Mouse (Mus musculus) thymus, postnatal 14 days (tissue): Measurements from ENCODE around the gene Slc44a3.
A peak's percentile ranks its signal among the peaks of the same experiment; 100 is the strongest.

Experiments
- DNase-seq: peaks from one replicate; pipeline ENCODE4 v3.0.0; 2021

The Slc44a3 gene

DNA sequence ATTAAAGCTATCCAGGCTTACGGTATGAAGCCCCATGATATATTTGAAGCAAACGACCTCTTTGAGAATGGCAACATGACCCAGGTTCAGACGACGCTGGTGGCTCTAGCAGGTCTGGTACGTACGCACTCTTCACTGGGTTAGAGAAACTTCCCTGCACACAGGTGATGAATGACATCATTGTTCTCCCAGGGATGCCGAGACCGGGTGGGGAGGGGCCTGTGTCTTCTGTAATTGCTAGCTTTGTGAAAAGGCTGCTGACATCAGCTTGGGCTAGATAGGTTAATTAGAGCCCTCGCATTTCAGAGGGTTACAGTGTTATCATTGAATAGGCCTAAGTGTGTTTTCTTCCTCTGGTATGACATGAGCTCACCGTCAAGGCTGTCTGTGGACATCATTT lies 80.8 kb downstream of the Slc44a3 start:
- no peak for DNase-seq

DNA sequence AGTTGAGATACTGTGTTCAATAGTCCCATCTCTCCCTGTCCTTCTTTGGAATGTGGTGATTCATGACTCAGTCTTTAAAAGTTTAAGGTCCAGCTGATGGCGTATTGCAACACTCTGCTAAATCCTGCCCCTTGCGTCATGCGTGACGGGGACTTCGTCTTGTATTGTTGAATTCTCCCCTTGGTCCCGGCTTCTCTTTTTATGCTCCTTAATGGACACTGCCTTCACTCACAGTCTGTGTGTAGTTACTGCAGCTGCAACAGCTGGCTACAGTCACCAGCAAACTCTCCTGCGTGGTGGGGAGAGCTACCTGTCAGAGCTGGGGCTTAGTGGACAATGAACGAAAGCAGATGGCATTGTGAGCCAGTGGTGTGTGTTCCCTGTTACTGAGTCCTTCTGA lies 82.7 kb downstream of the Slc44a3 start:
- no peak for DNase-seq

DNA sequence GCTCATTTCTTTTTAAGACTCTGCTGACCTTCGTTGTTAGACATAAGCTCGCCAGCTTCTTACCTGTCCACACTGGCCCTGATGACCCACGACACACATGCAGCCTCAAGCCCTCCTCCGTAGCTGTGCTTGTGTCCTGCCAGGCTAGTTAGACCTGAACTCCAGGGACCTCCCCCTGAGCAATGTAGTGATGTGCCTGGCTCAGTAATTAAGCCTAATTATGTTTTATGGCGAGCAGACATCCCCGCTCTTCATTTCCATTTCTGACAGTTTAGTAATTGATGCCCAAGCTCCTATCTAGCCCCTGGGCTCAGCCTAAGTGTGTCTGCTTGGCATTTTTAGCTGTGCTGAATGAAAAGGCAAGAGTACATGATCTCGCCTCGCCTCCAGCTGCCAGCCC lies 83.6 kb downstream of the Slc44a3 start:
- no peak for DNase-seq

DNA sequence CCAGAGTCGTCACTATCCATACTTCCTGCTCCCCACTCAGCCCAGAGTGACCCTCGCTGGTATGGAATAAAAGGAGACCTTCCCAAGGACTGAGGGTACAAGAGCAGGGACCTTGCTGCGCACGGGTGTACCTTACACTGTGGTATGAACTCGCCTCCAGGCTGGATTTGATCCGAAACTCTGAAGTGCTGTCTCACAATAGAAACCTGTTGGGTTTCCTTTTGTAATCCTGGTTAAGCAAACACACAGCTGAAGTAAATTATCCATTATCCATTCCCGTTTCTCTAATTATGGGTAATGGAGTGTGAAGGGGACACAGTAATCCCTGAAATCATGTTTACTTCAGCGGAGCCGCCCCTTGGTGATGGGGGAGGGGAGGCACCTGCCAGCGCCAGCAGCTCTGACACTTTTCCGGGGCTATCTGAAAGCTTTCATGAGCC lies 84.2 kb downstream of the Slc44a3 start:
- no peak for DNase-seq

DNA sequence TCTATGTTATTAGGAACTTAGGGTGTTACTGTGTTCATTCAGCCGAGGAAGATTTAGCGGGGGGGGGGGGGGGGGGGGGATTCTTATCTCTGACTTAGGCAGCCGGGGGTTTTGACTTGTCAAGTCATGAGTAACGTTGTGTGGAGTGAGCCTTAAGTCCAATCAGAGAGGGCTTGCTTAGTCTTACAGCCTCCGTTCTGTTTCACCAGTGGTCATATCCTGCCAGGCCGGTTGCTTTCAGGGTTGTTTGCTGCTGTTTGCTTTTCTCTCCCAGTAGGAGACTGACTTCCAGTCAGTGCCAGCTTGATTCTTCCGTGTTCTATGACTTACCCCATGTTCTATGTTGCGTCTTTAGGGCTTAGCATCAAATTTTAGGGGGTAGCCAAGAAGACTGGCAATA lies 85.8 kb downstream of the Slc44a3 start:
- DNase-seq, result no peak

DNA sequence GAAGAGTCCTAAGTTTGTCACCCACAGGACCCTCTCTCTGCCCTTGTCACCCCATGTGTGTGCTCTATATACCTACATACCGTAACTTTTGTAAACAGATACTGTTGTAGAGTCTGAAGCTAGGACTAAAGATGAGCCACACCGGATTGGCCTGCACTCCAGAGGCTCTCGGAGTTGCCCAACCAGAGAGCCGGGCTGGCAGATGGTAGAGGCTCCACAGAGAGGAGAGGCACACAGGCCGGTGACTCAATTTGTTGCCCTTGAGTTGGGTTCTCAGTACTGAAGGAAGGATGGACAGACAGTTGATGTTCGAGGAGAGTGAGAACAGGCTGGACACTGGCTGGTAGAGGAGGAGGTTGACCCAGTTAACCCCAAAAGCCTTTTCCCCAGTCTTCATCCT lies 87.8 kb downstream of the Slc44a3 start:
- no peak for DNase-seq

DNA sequence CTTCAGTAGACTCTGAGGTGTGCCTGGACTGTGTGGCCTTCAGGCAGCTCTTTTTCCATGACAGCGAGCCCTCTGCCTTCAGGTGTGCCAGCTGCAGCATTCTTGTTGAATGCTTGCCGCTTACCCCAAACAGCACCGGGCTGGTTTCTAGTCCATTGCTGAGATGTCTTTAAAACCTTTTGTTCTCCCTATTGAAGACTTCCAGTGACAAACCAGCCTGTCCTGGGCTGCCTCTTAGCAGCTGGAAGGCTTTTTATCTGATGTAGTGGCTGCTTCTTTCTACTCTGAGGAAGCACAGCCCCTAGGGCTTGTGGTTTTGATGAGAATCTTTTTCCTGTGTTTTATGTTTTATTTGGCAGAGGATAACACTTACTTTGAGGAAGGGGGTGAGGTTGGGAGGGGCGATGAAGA lies 88.3 kb downstream of the Slc44a3 start:
- peak; percentile 23 for DNase-seq

DNA sequence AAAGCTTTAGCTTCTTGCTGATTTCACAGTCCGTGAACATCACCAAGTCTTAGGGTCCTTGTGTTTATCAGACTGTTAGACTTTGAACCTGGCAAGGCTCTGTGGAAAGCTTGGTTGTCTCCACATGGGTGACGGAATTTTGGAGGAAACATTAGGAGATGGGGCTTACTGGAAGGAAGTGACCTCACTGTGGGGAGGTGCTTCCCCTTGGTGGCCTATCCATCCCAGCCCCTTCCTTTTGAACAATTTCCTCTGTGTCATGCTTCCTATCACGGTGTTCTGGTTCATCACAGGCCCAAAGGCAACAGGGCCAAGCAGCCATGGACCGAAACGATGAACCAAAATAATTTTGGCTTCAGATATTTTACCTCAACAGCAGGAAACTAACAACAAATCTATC lies 89.9 kb downstream of the Slc44a3 start:
- DNase-seq, result no peak

DNA sequence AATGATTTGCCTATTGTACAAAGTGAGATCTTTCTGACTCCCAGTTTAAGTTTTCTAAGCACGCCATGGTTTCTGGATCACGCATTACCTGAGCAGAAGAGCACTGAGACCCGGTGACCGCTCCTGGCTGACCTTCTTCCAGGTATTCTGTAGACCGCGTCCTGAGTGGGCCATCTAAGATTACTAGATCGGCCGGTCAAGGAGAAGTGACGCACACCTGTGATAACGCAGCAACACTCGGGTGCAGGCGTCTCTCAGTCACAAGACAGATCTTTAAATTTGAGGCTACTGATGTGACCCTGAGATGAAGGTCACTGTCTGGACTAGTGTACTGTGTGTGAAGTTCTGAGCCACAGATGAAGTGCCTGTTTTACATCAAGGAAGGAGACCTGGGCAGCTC lies 90.7 kb downstream of the Slc44a3 start:
- DNase-seq, result no peak

DNA sequence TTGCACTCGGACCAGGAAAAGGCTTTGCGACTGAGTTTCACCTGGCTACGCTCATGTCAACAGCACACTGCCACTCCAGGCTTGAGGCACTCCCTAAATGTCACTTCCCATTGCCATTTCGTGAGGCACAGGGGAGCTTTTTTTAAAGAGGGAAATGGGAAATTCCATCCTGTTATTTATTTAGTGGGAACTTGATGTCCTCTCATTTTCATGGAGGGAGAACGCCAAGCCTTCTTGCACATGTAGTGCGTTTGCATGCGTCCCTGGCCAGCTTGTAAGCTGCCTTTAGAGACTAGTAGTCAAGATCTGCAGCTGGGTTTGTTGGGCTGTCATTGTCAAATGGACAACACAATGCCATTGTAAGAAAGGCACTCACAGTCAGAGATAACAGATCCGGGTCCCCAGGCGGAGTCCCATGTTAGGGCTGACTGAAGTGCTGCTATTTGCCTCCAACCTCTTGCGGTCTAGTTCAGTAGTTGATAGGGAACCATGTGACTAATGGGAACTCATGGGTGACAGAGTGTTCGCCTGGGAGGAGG lies 92.5 kb downstream of the Slc44a3 start:
- no peak for DNase-seq

DNA sequence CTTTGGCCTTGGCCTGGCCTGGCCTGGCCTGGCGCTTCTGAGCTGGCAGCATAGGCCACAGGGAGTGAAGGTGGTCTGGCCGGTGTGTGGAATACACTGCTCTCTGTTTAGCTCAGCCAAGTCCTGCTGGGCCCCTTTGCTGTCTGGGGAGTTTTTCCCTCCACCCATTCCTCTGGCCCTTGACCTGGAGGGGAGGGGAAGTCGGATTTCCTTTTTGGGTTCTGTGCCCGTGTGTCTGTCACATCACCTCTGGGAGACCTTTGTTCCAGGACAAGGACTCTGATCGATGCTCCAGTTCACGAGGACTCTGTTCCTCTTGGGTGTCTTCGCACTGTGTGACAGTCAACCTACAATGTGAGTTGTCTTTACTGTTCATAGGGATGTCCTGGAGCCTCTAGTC lies 94.2 kb downstream of the Slc44a3 start:
- no peak for DNase-seq

DNA sequence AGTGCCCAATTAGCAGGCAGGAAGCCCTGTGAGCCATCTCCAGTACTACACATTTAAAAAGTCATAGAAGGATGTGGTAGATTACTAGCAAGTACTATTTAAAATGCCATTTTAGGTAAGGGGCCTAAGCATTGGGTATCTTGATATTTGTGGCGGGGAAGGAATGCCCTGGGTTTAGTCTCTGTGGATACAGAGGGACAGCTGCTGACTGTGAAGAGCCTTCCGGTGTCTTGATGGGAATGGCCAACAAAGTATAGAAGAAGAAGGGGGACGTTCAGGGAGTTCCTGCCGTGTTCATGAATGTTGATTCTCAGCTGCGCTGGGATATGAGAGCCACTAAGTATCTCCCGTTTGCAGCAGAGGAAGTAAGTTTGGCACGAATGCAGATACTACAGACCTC lies 95.1 kb downstream of the Slc44a3 start:
- no peak for DNase-seq

DNA sequence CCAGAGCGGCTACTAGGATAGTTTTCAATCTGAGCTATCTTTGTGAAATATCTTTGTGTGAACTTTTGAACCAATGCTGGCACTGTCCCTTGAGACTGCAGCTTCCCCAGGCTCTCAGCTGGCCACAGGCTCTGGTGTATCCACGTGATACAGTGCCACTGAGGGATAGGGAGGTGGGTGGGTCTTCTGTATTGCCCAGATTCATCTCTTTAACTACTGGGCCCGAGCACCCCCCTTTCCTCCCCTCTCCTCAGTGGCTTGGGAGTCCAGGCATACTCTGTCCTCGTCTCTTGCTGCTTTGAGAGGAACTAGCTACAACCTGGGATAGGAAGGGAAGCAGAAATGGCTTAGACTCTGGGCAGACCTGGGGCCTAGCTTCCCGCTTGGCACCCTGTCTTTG lies 96.9 kb downstream of the Slc44a3 start:
- DNase-seq, result no peak

DNA sequence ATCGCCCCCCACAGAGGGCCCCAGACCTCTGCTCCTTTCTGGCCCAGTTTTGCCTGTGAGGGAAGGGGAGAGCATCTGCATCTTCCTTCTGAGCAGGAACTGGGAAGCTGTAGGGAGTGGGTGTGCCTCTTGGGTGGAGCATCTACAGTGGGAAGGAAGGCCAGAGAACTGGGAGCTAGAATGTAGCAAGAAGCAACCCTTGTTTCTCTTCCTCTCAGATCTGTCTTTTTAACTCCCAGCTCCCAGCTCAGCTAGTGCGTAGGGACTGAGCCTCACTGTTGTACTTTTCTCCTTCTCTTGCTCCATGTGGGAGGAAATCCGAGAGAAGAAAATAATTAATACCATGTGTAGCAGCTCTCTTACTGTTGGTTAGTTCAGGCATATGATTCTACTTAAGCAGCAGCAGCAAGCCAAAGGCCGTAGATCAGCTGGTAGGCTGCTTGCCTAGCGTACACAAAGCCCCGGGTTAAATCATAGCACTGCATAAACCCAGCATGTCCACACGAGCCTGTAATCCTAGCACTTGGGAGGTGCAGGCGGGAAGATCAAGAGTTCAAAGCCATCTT lies 98.2 kb downstream of the Slc44a3 start:
- DNase-seq, result no peak

DNA sequence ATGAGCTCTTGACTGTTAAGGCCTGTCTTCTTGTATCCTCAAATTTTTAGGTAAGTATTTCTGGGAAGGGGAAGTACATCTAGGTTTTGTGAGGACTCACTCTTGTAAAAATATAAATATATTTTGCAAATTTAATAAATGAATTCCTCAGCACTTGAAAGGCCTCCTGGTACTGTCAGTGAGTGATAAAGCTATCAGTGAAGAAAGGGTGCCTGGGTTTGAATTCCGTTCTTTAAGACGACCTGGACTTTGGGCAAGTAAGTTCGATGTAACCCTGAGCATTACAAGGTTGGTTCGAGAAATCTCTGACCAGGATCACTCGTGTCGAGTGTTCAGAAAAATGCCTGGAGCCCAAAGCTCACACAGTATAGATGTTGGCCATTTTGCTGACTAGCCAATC lies 98.8 kb downstream of the Slc44a3 start:
- DNase-seq, result no peak

DNA sequence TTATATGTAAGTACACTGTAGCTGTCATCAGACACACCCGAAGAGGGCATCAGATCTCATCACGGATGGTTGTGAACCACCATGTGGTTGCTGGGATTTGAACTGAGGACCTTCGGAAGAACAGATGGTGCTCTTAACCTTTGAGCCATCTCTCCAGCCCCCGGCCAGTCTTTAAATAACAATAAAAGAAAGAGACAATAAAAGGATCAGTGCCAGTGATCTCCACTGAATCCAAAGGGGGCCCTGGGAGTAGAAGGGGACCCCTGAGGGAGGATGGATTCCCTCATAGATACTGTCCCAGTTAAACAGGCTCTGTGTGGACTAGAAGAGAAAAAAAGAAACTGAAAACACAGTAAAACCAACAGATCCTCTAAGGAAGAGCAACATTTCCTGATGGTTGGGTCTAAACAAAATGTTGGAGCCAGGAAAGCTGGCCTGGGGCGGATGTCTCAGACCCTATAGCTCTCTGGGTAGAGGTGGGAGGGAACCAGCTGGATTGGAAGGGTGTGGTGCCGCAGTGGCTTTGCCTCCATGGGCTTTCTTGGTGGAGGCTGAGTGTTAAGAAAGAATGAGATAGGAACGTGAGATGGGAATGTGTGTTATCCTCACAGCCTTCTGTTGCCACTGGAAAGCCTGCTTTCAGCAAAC lies 101.8 kb downstream of the Slc44a3 start:
- no peak for DNase-seq

DNA sequence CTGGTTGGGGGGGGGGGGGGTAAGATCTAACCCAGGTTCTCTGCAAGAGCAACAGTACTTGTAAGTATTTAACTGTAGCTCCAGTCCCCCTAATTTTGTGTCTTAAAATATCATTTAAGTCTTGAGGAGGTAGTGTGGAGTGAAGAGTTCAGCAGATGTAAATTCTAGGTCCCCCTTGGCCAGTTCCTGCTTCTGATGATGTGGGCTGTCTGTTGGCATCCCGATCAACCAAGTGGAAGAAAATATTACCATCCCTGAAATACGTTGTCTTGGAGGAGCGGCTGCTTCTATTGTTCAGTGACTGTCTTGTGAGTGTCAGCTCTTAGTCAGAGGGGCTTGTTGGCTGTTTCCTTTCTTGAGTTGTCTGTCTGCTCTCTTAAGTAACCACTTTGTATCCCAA lies 102.7 kb downstream of the Slc44a3 start:
- DNase-seq, result no peak

DNA sequence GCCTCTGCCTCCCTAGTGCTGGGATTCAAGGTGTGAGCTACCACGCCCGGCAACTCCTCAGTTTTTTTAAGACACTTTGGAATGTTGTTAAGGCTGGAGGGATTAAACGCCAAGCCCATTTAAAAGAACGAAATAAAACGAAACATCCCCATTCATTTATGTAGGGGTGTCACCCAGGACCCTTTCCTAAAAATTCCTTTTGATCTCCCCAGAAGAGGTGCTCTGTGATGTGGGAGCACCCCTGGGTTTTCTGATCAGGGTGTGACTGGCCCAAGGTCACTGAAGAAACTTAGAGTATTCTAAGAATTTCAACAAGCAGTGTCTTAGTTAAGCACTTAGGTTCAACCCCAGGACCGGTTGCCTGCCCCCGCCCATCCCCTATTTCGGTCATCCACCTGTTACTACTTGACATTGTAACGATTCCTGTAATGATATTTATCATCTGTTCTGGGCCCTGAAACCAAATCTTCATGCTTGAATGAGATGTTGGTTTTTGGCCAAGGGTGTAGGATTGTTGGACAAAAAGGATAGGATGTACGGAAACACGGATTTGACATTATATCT lies 103.4 kb downstream of the Slc44a3 start:
- DNase-seq, result no peak

DNA sequence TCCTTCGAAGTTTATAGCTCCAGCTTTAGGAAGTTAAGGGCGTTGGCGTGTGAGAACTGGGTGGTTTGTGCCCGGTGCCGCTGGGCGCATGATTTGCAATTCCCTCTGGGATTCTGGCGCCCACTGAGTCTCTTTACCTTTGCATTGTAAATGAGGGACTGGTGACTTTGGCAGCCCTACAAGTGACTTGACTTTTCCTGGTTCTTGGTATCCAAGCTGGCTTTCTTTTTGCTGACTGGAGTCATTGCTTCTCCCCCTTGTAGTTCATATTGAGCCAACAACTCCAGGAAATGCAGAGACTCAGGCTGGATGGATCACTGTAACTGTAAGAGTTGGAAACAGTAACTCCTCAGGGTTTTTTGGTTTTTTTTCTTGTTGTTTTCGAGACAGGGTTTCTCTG lies 104.0 kb downstream of the Slc44a3 start:
- no peak for DNase-seq

DNA sequence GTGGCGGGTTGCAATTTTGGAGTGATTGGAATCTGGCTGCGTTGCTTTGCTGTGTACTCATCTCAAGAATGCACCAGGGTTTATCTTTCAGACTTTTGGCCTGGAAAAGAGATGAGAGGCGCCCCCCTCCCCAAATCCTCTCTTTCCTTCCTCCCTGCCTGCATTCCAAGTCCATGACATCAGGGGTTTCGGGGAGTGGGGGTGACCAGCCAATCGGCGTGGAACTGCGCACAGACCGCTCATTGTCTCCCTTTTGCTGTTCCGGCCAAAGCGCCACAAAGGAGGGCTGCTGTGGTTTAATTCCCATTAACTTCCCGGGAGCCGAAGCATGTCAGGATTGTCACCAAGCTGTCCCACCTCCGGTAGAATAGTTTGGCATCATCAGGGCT lies 104.7 kb downstream of the Slc44a3 start:
- DNase-seq, result peak; percentile 25

DNA sequence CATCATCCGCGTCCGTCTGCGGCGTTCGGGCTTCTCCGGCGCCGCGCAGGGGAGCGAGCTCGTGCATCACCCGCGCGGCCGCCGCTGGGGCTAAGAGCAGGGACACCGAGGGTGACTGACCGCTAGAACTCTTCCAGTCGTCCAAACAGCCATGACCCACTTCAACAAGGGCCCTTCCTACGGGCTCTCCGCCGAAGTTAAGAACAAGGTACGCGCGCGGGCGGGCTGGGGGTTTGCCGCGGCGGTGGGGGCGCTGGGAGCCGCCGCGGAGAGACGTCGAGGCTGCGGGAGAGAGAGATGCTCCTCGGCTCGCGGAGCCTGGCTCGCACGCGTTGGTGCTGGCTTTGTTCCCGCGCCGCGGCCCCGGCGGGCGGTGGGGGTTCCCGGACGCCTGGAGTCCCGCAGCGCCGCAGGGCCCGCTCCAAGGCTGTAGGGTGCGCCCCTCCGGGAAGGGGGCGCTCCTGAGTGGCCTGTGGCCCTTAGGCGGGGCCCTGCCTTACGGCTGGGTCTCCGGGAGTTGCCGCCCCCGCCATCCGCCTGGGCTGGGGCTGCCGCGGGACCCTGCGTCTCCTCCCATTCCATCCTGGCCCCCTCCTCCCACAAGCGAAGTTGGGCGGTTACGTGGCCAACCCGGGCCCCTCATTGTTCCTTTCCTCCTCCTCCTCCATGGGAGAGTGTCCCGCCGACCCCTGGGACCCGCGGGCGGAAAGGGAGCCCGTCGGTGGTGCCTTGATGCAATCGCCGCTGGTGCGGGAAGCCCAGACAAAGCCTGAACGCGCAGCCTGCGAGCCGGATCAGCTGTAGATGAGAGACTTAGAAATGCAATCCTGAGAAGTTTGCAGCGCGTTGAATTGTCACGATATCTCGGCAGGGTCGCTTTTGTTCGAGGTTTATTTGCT lies 105.3 kb downstream of the Slc44a3 start:
- peak; percentile 88 for DNase-seq

DNA sequence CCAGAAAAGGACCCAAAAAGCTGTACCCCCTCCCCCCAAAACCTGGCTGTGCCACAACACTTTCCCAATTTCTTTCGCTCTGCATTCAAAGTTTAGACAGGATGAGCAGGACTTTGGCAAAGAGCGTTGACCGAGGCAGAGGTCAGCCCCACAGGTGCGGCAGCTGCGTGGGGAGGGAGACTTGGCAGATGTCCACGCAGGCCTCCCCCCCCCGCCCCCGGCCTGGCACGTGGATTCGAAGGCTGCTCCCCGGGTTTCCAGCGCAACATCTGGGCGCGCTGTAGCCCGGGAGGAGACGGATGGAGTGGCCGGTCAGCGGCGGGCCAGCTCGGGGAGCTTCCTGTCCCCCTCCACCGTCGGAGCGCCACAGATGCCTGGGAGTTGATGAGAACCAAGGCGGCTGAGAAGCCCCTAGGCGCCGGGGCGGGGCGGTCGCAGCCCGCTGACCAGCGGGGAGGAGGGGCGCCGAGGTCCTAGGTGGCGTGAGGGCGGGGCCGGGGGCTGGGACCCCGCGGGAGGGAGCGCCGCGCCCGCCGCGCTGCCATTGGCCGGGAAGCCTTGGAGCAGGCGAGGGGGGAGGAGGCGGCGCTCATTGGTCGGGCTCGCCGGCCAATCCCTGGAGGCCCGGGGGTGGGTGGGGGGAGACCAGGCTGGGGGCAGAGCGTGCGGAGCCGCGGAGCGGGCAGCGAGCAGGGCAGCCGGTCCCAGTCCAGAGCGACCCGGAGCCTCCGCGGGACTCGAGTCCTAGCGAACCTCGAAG lies 106.2 kb downstream of the Slc44a3 start, which contains the start of gene Cnn3:
Cnn3 (plus strand) TSS at position 637 of the 760 bp plus-strand sequence.
- DNase-seq, result peak; percentile 89

DNA sequence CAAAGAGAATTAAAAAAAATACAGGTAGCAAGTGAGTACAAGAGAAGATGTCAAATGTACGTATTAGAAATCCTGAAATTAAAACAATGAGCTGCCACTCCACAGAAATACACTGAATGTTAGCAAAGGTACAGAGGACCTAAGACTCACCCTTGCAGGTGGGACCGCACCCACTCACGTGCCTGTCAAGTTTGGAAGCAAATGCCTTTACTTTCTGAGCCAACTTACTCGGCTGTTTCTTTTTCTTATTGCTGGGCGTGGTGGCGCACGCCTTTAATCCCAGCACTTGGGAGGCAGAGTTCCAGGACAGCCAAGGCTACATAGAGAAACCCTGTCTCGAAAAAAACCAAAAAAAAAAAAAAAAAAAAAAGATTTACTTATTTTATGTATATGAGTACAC lies 109.8 kb downstream of the Slc44a3 start:
- DNase-seq, result no peak
